Mouse (Mus musculus) lung, postnatal 0 days (tissue): ENCODE measurements around the gene CT030661.1. TPM values are rescaled to one million over a fixed set of nuclear protein-coding genes. Genes with fewer than 3 reads are reported as not detected.
"Not testable (repeated sequence)": the region's sequence is repeated elsewhere in the genome, so short reads cannot be mapped to it uniquely, and the experiment has no call there.

Experiments
- ATAC-seq: fragments of 200-750 bp; cut with Nextera tagmentation; 2 replicates; pipeline ENCODE4 v1.8.0; 2017; ENCODE audit warnings: moderate library complexity
- DNase-seq: peaks from one replicate; pipeline ENCODE4 v3.0.0-alpha.2; 2016; ENCODE audit warnings: low spot score
- H3K27ac ChIP-seq: fragments of 300-500 bp; sonication (generic); 2 replicates; pipeline ENCODE4 v1.5.1; 2014; ENCODE audit warnings: antibody characterized with exemption, mild to moderate bottlenecking, low read length, mixed read lengths
- H3K27me3 ChIP-seq: fragments of 300-500 bp; sonication (generic); replicated peaks from 2 replicates; pipeline ENCODE4 v1.6.1; 2014; ENCODE audit warnings: low read length, mixed read lengths; ENCODE audit not compliant: insufficient read depth
- H3K36me3 ChIP-seq: fragments of 300-500 bp; sonication (generic); 2 replicates; pipeline ENCODE4 v1.6.1; 2014; ENCODE audit warnings: low read length, mixed read lengths; ENCODE audit not compliant: insufficient read depth
- H3K4me1 ChIP-seq: fragments of 300-500 bp; sonication (generic); 2 replicates; pipeline ENCODE4 v1.6.1; 2014; ENCODE audit warnings: antibody characterized with exemption, low read depth, low read length, mixed read lengths; ENCODE audit not compliant: insufficient read depth
- H3K4me2 ChIP-seq: fragments of 300-500 bp; sonication (generic); replicated peaks from 2 replicates; pipeline ENCODE4 v1.6.1; 2014; ENCODE audit warnings: low read depth, mild to moderate bottlenecking, low read length, moderate library complexity, mixed read lengths
- H3K4me3 ChIP-seq: fragments of 300-500 bp; sonication (generic); 2 replicates; pipeline ENCODE4 v1.5.1; 2014; ENCODE audit warnings: low read depth, low read length
- H3K9ac ChIP-seq: fragments of 300-500 bp; sonication (generic); replicated peaks from 2 replicates; pipeline ENCODE4 v1.6.1; 2014; ENCODE audit warnings: low read depth, mild to moderate bottlenecking
- H3K9me3 ChIP-seq: fragments of 300-500 bp; sonication (generic); 2 replicates; pipeline ENCODE4 v1.6.1; 2016; ENCODE audit warnings: low read length, mixed read lengths
- CTCF ChIP-seq: IDR thresholded peaks from 2 replicates; pipeline ENCODE4 v1.5.1; 2016; ENCODE audit warnings: antibody characterized with exemption, mild to moderate bottlenecking
- EP300 ChIP-seq: IDR thresholded peaks from 2 replicates; pipeline ENCODE4 v1.6.1; 2016; ENCODE audit warnings: antibody characterized with exemption, mild to moderate bottlenecking, control low read depth
- WGBS: fragments of 180-500 bp; shearing (Covaris S2); extraction: QIAGEN DNeasy Blood & Tissue Kit; methylation state at CpG from one replicate; pipeline ENCODE4 v1.1.7; 2014; 5-methylcytosine and 5-hydroxymethylcytosine counted together
- polyA plus RNA-seq: library from polyadenylated mRNA; unstranded; fragments of >200 nt; fragmentation: Nextera tagmentation; extraction: Ambion mirVana; gene quantifications from 2 replicates; pipeline ENCODE4 v1.2.1, GENCODE M21; 2015

Gene CT030661.1
- polyA plus RNA-seq, result 9.5 and 10.5 TPM in 2 replicates

- H3K4me1 ChIP-seq, H3K9me3 ChIP-seq, H3K27me3 ChIP-seq, H3K36me3 ChIP-seq: not testable (repeated sequence)
- H3K9ac ChIP-seq, result peak within 1 kb of the TSS; percentile 82
- under 1% methylated on average over 20 of the region's 20 CpGs for WGBS
- ATAC-seq (peak; percentile 100), DNase-seq (peak; percentile 97)
- H3K4me3 ChIP-seq, result peak within 1 kb of the TSS; percentile 61
- TF ChIP-seq EP300 (0 out of 2 replicates have a peak, but pooled peaks have one; percentile 21), CTCF (peak; percentile 40)
- peak within 1 kb of the TSS; percentile 45 for H3K4me2 ChIP-seq
- H3K27ac ChIP-seq, result peak within 1 kb of the TSS; percentile 77
These were observed at the start of gene CT030661.1 for GRCm38 (mm10) chr17:22314730-22315226. Gene CT030661.1, minus strand, starts transcription at chr17:22314837.

GRCm38 (mm10) chr17:22363895-22364294 lies 49.3 kb upstream of the CT030661.1 start:
- Histone ChIP-seq H3K4me3 (no peak overlapping the region), H3K27me3 (no peaks in the 10 kb centered on the region), H3K36me3 (no peaks in the 10 kb centered on the region), H3K4me1 (no peaks in the 10 kb centered on the region), H3K27ac (no peak overlapping the region), H3K4me2 (no peak overlapping the region), H3K9ac (no peak overlapping the region), H3K9me3 (0 out of 2 replicates have a peak, but pooled peaks cover 3% of the 10 kb centered on the region)
- 95% methylated on average over 3 of the region's 3 CpGs for WGBS
- TF ChIP-seq CTCF (no peak), EP300 (no peak)
- no peak for DNase-seq
- ATAC-seq, result no peak

- Histone ChIP-seq H3K9ac (peak within 1 kb of the TSS; percentile 63), H3K4me2 (peak within 1 kb of the TSS; percentile 58), H3K4me3 (peak within 1 kb of the TSS; percentile 56), H3K27ac (peak within 1 kb of the TSS; percentile 89)
- H3K36me3 ChIP-seq, H3K9me3 ChIP-seq, H3K27me3 ChIP-seq, H3K4me1 ChIP-seq: not testable (repeated sequence)
- DNase-seq (peak; percentile 62), ATAC-seq (peak; percentile 99)
- WGBS, result under 1% methylated on average over 26 of the region's 43 CpGs
These were observed 46.6 kb upstream of the CT030661.1 start, which contains the start of the genes Zfp944 and Zfp758 for GRCm38 (mm10) chr17:22361101-22361781. Gene Zfp944, minus strand, starts transcription at chr17:22361400. Gene Zfp758, plus strand, starts transcription at chr17:22361453.

GRCm38 (mm10) chr17:22360572-22360971 lies 45.9 kb upstream of the CT030661.1 start:
- Histone ChIP-seq H3K9me3 (0 out of 2 replicates have a peak, but pooled peaks cover 3% of the 10 kb centered on the region), H3K4me3 (peak overlapping the region; percentile 56), H3K27ac (no peak overlapping the region), H3K4me2 (peak overlapping the region; percentile 58), H3K36me3 (no peaks in the 10 kb centered on the region), H3K9ac (peak overlapping the region; percentile 36; the same call in 1 of the 2 replicates), H3K27me3 (no peaks in the 10 kb centered on the region), H3K4me1 (no peaks in the 10 kb centered on the region)
- DNase-seq (peak; percentile 8), ATAC-seq (no peak)
- 24% methylated on average over 5 of the region's 5 CpGs for WGBS
- TF ChIP-seq EP300 (no peak), CTCF (no peak)

GRCm38 (mm10) chr17:22352794-22353193 lies 38.2 kb upstream of the CT030661.1 start:
- peaks cover 5% of the 10 kb centered on the region; the same call in 1 of the 2 replicates for H3K36me3 ChIP-seq
- TF ChIP-seq CTCF (peak; percentile 89), EP300 (no peak)
- no peak overlapping the region for H3K27ac ChIP-seq
- ATAC-seq (peak; percentile 54; the same call in 1 of the 2 replicates), DNase-seq (peak; percentile 59)
- no peaks in the 10 kb centered on the region for H3K27me3 ChIP-seq
- no peaks in the 10 kb centered on the region for H3K4me1 ChIP-seq
- H3K4me3 ChIP-seq, result no peak overlapping the region
- H3K9ac ChIP-seq, result no peak overlapping the region
- H3K9me3 ChIP-seq, result no peaks in the 10 kb centered on the region
- H3K4me2 ChIP-seq, result no peak overlapping the region

GRCm38 (mm10) chr17:22315247-22315646 lies 610 bp upstream of the CT030661.1 start:
- not testable (repeated sequence) for DNase-seq, H3K9me3 ChIP-seq, H3K27ac ChIP-seq, H3K27me3 ChIP-seq, H3K36me3 ChIP-seq, H3K4me1 ChIP-seq, ATAC-seq
- 12% methylated on average over 2 of the region's 2 CpGs for WGBS
- H3K4me2 ChIP-seq, result peak overlapping the region; percentile 45
- peak overlapping the region; percentile 61; the same call in 1 of the 2 replicates for H3K4me3 ChIP-seq
- peak overlapping the region; percentile 82; the same call in 1 of the 2 replicates for H3K9ac ChIP-seq

GRCm38 (mm10) chr17:22314219-22314618 lies 418 bp downstream of the CT030661.1 start:
- H3K9me3 ChIP-seq, H3K27me3 ChIP-seq, H3K4me1 ChIP-seq, H3K36me3 ChIP-seq, DNase-seq: not testable (repeated sequence)
- H3K9ac ChIP-seq, result peak overlapping the region; percentile 82
- H3K4me2 ChIP-seq, result peak overlapping the region; percentile 42
- ATAC-seq, result peak; percentile 69
- peak overlapping the region; percentile 61 for H3K4me3 ChIP-seq
- peak overlapping the region; percentile 77; the same call in 1 of the 2 replicates for H3K27ac ChIP-seq
- 4% methylated on average over 3 of the region's 3 CpGs for WGBS
